Mouse (Mus musculus) heart, adult 9 months (tissue): ENCODE measurements around the gene Mast2.
A peak's percentile ranks its signal among the peaks of the same experiment; 100 is the strongest.

Source experiments
- DNase-seq, 2 experiments: peaks; one replicate each; pipeline ENCODE4 v3.0.0; 2022; ENCODE audit warnings: low spot score in 2 of 2

Mast2 gene

DNA sequence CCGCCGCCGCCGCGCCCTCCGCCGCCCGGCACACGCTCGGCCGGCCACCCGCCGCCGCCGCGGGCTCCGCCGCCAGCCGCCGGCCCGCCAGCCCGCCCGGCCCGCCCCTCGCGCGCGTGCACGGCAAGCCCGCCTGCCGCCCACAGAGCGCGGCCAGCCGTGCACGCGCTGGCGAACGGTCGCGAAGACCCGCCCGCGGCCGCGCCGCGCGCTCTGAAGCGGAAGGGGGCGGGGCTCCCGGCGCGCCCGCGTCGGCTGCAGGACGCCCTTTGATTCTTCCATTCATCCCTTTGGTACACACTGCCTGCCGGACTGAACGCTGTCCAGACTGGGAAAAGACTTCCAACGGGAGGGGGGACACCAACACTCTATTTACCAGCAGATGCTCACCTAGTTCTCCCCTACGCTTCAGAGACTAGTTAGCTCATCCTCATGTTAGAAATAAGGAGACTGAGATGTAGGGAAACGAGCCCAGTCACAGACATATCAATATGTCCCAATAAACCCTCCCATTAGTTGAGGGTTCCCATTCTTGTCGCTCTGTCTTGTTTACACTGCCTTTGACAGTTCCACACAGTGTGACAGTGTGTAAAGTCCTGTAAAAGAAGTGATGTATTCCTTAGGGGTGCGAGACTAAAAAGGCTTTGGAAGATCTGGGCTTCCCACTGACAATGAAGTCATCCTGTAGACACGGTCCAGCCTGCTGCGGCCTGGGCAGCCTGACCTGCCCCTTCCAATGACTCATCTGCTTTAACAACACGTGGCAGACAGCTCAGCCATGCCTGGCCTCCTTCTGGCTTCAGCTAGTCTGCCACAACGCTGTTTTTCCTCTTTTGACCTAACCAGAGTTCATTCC lies at the start of gene Mast2:
Mast2 (minus strand) TSS at position 58 of the 856 bp plus-strand sequence.
- peak; percentile 85 to 86 for DNase-seq

DNA sequence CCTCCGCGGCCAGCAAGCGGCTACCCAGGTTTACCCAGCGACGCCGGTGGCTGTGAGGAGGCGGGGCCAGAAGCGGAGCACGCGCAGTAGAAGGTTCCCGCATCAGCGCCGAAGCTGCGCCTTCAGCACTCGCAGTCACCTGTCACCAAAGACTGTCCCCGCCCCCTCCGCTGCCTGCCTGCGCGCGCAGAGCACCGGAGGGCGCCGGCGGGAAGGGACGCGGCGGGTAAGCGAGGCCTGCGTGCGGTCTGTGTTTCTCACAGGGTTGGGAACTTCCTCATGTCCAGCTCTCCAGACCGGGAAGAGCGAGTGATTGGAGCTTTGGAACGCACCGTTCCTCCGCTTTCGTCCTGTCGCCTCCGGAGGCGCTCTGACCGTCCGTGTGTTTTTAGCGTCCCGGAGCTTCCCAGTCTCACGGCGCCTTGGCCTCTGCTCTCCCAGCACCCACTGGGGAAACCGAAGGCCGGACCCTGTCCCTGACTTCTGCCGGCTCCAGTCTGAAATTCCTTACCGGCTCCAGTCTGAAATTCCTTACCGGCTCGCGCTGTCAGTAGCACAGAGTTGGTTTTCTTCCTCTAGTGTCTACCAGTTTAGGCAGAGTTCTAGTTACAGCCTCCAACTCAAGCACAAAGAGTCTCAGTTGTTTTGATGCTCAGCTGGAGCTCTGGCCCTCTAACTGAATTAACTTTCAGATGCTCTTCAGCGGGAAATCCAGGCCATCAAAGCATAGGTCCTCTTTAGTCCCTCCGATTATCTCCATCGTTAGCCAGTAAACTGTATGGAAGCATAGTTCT lies 43.6 kb upstream of the Mast2 start, which contains the start of gene Ipp:
Ipp (plus strand) TSS at position 125 of the 794 bp plus-strand sequence.
- peak; percentile 94 for DNase-seq

DNA sequence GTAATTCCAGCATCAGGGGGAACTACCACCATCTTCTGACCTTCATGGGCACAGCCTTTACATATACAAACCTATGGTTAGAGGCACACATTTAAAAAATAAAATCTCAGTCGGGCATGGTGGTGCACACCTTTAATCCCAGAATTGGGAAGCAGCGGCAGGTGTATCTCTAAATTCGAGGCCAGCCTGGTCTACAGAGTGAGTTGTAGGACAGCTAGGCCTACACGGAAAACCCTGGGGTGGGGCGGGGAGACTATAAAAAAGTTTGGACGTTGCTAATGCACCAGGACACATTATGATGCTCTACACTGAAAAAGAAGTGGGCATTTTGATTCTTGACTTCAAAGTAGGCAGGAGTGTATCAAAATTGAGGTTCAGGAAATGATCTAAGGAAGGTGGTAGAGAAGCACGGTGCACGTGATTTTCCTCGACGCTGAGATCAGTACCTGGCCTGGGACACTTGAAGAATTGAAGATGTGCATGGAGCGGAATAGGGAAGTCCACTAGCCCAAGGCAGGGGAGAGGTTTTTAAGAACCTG lies 43.0 kb upstream of the Mast2 start:
- DNase-seq, result peak in 1 of 2 experiments; percentile 1

DNA sequence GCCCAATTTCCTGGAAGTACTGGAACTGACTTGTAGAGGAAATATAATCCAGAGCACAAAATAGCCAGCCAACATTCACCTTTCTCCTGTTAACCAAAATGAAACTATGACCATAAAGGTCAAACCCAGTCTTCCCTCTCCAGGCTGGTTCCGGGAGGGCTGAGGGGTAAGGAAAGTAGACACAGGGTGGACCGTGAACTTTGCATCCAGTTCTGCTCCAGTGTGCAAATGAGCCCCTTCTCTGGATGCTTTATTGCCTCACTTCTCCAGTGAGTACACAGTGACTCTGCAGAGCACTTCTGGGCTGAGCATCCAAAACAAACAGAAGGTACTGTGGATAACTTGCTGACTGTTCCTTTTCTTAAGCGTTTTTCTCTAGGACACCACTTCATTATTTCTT lies 36.0 kb upstream of the Mast2 start:
- DNase-seq, result no peak

DNA sequence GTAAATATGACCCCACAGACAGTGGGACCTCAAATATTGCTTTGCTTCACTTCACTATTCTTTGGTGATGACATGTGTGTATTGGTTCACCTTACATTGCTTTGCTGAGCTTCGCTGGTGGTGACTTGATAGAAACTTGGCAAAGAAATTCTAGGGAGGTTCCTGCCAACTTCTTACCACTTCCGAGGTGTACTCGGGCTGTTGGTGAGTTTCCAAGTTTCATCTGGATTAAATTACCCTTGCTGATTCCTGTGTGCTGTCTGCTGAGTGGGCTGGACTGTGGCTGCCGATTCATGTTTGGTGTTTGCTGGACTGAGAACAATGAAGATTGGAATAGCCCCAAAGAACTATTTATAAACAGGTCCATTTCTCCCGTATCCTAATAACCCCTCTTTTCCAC lies 29.7 kb upstream of the Mast2 start:
- no peak for DNase-seq

DNA sequence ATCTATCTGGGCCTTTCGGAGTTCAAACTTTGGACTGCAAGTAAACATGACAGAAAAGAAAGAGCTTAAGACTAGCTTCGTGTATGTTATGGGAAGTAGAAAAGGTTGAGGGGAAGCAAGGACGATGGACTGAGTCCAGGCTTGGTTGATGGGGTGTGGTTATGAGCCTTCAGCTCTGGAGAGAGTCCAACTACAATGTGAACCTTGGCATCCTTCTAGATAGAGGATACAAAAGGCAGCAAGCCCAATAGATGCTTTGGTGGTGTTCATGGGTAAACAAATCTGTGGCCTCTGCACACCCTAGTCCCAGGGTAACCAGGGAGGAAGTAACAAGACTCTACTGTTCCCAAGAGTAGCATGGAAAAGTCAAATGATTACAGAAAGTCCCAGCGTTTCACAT lies 28.5 kb upstream of the Mast2 start:
- peak; percentile 11 to 24 for DNase-seq

DNA sequence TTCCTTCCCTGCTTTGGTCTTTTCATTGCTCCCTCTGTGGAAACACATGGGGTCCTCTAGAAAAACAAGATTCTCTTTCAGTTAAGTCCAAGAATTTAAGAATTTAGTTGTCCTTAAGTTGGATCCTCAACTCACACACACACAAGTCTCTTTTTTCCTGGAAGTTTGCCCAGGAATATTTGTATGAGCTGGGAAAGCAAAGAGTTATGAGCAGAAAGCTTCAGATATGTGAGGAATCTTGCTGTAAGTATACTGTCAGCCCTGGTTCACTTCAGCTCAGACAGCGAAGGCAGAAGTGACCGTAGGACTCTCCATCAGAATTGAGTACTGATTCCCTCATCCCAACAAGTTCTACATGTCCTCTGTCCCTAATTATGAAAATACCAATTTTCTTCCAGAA lies 27.9 kb upstream of the Mast2 start:
- DNase-seq, result no peak

DNA sequence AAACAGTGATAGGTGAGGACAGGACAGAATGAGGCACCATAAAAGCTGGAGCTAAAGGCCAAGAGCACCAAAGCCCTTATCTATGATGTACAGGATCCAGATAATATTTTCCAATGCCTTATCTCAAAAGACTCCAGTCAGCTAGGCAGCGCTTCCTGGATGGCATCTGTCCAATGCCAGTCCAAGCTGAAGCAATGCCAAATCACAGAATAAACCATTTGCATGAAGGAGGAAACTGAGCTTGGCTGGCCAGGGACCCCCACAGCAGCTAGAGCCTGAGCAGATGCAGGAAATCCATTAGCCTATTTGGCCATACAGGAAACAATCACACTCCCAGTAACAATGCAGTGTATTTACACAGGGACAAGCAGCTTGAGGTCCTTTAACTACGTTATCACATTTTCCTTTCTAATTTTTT lies 27.1 kb upstream of the Mast2 start:
- peak; percentile 37 to 43 for DNase-seq

DNA sequence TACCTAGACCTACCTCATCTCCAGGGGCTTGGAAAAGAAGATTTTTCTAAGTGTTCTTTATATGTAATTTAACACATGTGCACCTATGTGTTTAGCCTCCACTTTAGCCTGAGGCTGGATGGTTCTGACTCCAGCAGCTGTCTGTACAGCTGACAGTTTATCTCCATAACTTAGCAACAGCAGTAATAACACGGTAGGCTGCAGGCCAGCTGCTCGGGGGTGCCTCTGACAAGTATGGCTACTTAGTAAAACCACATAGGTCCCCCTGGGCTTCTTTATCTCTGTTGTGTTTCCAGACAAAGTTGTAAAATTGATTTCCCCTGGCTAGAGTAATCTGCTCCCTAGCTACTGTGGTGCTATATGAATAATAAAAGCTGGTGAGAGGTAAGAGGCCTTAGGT lies 19.5 kb upstream of the Mast2 start:
- peak; percentile 8 to 9 for DNase-seq

DNA sequence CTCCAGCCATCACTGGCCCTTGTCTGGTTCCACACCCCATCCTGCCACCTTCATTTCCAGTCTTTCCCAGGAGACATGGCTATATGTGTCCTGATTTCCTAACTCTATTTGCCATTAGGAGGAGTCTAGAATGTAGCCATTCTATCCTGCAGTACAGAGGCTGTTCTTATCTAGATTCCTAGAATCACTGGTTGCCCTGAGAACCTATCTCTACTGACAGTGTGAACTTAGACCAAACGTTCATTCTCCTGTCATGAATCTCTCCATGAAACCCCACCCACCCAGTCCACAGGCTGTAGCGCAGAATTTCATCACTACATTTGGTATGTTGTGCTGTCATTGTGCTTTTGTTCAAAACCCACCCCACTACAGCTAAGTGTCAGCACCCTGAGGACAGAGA lies 17.3 kb upstream of the Mast2 start:
- no peak for DNase-seq

DNA sequence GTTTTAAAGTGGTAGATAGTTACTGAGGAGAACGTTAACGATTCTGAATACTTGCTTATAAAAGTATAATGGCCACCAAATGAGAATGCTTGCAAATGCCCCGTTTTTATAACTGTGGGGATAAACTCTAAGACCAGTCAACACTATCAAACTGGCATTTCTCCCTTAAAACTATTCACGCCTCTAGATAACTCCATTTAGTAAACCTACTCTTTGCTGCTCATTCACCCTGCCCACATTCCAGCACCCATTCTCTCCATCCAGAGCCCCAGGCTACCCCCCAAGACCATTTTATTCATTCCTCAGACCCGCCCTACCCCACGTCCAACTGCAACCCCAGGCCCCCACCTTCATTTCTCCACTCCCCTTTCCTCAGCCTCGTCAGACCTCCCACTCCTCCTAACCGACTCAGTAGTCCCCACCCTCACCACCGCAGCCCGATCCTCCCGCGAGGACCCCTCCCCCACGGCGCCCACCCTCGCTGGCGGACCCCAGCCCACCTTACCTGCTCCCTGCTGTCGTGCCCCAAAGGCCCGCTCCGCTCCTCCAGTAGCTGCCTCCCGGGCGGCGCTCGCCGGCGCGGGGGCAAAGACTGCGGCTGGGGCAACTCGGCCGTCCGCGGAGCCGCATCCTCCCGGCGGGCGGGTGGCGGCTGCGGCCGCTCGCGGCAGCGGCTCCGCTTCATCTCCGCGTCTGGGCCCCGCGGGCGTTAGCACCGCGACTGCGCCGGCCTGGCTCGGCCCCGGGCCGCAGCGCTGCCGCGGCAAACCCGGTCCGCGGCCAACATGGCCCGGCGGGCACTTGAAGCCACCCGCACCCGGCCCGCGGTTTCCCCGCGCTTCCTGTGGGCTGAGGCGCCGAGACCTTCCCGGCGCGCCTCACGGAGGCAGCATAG lies 505 bp downstream of the Mast2 start:
- peak; percentile 22 to 24 for DNase-seq

DNA sequence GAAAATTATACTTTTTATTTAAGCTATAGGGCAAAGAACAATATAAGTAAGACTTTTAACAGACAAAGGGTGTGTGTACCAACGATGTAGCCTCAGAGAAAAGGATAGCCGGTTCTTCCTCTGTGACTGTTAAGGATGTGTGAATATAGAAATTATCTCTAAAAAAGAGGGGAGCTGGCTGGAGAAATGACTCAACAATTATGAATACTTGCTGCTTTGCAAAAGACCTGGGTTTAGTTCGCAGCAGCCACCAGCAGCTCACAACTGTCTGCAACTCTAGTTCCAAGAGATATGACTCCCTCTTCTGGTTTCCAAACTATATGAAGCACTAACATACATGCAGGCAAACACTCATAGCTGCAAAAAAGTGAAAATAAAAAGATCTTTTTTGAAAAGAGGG lies 2.0 kb downstream of the Mast2 start:
- no peak for DNase-seq

DNA sequence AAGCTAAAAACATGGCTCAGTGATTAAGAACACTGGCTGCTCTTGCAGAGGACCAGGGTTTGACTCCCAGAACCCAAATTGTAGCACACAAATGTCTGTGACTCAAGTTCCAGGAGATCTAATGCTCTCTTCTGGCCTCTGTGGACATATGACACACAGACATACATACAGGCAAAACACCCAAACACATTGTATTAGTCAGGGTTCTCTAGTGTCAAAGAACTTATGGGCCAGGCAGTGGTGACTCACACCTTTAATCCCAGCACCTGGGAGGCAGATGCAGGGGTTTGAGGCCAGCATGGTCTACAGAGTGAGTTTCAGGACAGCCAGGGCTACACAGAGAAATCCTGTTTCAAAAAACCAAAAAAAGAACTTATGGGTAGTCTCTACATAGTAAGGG lies 12.4 kb downstream of the Mast2 start:
- no peak for DNase-seq

DNA sequence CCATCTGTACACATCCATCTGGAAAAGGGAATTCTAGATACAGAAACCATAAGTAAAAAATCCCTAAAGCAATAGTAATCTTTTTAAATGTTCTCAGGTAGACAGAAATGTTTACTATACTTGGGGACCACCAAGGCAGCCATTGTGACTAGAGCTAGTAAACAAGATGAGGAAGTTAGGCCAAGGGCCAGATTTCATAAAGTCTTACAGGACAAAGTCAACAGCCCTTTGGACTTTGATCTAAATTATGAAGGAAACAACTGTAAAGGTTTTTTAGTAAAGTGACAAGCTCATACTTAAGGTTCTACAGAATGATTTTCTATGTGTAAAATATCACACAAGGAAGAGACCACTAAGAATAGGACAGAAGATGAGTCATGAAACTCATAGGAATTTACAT lies 14.0 kb downstream of the Mast2 start:
- no peak for DNase-seq

DNA sequence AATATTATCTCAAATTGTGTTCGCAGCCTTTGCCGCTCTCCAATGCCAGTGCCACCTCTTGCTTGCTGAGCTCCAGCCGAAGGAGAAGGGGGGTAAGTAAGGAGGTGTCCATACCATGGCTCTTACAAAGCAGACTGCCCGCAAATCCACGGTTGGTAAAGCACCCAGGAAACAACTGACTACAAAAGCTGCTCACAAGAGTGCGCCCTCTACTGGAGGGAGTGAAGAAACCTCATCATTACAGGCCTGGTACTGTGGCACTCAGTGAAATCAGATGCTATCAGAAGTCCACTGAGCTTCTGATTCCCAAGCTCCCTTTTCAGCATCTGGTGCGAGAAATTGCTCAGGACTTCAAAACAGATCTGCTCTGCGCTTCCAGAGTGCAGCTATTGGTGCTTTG lies 15.3 kb downstream of the Mast2 start:
- DNase-seq, result peak; percentile 17 to 41

DNA sequence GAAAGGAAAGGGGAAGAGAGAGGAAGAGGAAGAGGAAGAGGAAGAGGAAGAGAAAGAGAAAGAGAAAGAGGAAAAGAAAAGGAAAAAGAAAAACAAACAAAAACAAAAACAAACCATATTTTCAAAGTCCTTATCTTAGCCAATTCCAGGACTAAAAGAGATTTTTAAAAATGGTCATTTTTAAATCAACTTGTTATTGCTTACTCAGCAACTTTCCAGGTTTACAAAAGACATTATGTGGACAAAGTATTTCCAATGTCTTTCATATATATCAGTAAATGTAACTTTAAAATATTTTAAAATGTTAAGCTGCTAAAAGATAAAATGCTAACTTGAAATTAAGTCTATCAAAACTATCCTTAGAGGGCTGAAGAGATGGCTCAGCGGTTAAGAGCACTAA lies 24.6 kb downstream of the Mast2 start:
- DNase-seq, result no peak

DNA sequence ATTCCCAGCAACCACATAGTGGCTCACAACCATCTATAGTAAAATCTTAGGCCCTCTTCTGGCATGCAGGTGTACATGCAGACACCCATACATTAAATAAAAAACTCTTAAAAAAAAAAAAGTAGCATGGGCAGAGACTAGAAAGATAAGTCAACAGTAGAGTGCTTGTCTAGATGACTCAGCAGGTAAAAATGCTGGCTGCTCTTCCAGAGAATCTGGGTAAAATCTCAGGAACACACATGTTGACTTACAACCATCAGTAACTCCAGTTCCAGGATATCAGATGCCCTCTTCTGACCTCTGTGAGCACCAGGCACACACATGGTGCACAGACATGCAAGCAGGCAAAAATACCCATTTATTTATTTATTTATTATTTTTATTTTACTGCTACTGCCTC lies 25.4 kb downstream of the Mast2 start:
- no peak for DNase-seq

DNA sequence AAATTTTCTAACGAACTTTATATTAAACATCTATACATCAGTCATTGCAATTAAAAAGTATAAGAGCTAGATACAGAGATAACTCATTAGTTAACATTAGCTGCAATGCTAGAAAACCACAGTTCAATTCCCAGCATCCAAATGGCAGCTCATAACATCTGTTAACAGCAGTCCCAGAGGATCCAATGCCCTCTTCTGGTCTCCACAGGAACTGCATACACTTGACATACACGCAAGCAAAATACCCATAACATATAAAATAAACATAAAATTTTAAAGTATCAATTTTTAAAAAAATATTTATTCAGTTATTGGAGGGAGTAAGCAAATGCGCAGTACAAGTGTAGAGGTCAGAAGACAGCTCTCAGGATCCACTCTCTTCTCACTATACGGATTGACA lies 28.4 kb downstream of the Mast2 start:
- DNase-seq, result no peak

DNA sequence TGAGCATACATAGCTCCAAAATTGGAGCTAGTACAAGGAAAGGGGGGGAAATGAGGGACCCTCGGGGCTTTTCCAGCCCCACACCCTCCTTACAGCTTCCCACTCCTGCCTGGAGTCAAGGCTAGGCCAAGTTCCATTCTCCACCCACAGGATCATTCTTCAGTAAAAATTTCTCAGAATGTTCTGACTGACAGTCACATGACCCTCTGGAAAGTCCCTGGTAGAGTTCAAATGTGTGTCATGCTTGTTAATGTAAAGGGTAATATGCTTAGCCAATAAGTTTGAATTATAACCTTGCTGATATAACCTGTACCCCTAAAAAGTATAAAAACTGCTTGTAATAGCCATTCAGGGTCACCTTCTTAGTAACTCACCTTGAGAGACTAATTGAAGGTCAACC lies 41.8 kb downstream of the Mast2 start:
- DNase-seq, result no peak

DNA sequence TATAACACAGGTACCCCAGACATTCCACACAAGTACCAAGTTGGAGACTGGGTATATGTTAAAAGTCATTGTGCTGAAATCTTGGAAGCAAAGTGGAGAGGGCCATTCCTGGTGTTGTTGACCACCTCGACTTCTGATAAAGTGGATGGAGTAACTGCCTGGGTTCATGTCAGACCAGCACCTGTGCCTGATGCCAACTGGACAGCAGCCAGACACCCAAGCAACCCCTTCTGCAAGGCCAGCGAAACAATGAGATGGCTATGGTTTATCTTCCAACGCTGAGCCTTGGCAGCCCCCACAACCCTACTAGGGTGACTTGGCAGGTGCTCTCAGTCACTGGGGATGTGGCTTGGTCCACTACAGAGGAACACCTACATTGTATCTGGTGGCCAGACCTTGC lies 42.8 kb downstream of the Mast2 start:
- no peak for DNase-seq

DNA sequence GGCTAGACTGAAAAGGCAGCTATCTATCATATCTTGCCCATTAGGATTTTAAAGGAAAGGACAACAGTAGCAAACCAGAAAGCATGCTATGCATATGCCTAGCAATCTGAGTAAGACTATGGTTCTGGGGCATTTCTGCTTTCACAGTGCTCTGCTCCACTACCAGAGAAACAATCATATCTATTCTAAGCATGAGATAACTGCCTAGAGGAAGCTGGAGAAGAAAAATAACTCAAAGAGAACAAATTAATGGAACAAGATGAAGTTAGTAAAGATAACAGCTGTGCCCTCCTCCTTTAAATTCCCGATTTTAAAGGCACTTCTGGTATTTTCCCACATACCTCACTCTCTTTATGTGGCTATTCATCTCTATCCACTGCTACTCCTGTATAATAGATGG lies 51.0 kb downstream of the Mast2 start:
- no peak for DNase-seq

DNA sequence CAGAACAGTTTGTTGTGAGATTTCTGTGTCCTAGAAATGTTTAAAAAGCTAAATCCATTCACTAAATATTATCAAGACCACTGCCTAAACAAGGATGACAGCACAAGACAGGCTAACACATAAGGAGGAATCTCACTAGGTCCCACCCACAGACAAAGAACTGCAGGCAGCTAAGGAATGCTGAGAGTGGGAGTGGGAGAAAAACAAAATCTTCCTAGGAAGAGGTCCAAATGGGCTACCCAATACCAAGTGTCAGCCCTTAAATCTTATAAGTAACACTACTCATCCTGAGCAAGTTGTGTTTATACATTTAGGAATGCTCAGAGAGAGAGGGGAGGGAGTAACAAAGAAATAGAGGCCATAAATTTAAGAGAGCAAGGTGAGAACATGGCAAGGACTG lies 52.6 kb downstream of the Mast2 start:
- DNase-seq, result no peak
